Mouse (Mus musculus) hindbrain, postnatal 0 days (tissue): ENCODE data around the gene Man2c1. TPM values are rescaled to one million over a fixed set of nuclear protein-coding genes. Genes with fewer than 3 reads are reported as not detected.

Experiments used
- ATAC-seq: fragments of 200-750 bp; cut with Nextera tagmentation; 2 replicates; pipeline ENCODE4 v1.8.0; 2017; ENCODE audit warnings: mild to moderate bottlenecking, moderate TSS enrichment, moderate library complexity
- DNase-seq: peaks from one replicate; pipeline ENCODE4 v3.0.0-alpha.2; 2015; ENCODE audit warnings: low spot score
- H3K27ac ChIP-seq: fragments of 300-500 bp; sonication (generic); 2 replicates; pipeline ENCODE4 v1.5.1; 2014; ENCODE audit warnings: mild to moderate bottlenecking
- H3K27me3 ChIP-seq: fragments of 300-500 bp; sonication (generic); 2 replicates; pipeline ENCODE4 v1.6.1; 2014; ENCODE audit warnings: low read length, mixed read lengths; ENCODE audit not compliant: insufficient read depth
- H3K36me3 ChIP-seq: fragments of 300-500 bp; sonication (generic); 2 replicates; pipeline ENCODE4 v1.6.1; 2014; ENCODE audit warnings: low read length, mixed read lengths; ENCODE audit not compliant: insufficient read depth
- H3K4me1 ChIP-seq: fragments of 300-500 bp; sonication (generic); 2 replicates; pipeline ENCODE4 v1.6.1; 2014; ENCODE audit warnings: antibody characterized with exemption, low read length, mixed read lengths; ENCODE audit not compliant: insufficient read depth
- H3K4me2 ChIP-seq: fragments of 300-500 bp; sonication (generic); 2 replicates; pipeline ENCODE4 v1.6.1; 2014; ENCODE audit warnings: low read depth, mild to moderate bottlenecking, low read length, moderate library complexity, mixed read lengths
- H3K4me3 ChIP-seq: fragments of 300-500 bp; sonication (generic); 2 replicates; pipeline ENCODE4 v1.5.1; 2014; ENCODE audit warnings: low read length
- H3K9ac ChIP-seq: fragments of 300-500 bp; sonication (generic); replicated peaks from 2 replicates; pipeline ENCODE4 v1.6.1; 2014; ENCODE audit warnings: mild to moderate bottlenecking, low read length, moderate library complexity, mixed read lengths
- H3K9me3 ChIP-seq: fragments of 300-500 bp; sonication (generic); 2 replicates; pipeline ENCODE4 v1.6.1; 2016; ENCODE audit warnings: low read length, mixed read lengths
- CTCF ChIP-seq: IDR thresholded peaks from 2 replicates; pipeline ENCODE4 v1.5.1; 2016; ENCODE audit warnings: antibody characterized with exemption, control low read depth, low read depth
- WGBS: fragments of 180-500 bp; shearing (Covaris S2); extraction: QIAGEN DNeasy Blood & Tissue Kit; methylation state at CpG from one replicate; pipeline ENCODE4 v1.1.7; 2014; 5-methylcytosine and 5-hydroxymethylcytosine counted together
- polyA plus RNA-seq: library from polyadenylated mRNA; unstranded; fragments of >200 nt; fragmentation: Nextera tagmentation; extraction: Ambion mirVana; gene quantifications from 2 replicates; pipeline ENCODE4 v1.2.1, GENCODE M21; 2015
- total RNA-seq: library from RNA; depleted of rRNA; stranded (reverse); fragments of >200 nt; gene quantifications from 2 replicates; pipeline ENCODE4 v1.2.3, GENCODE M21; 2014

The Man2c1 gene
- total and polyA plus RNA-seq, 2 experiments from 2014 or later: 70.8 to 171 TPM

DNA sequence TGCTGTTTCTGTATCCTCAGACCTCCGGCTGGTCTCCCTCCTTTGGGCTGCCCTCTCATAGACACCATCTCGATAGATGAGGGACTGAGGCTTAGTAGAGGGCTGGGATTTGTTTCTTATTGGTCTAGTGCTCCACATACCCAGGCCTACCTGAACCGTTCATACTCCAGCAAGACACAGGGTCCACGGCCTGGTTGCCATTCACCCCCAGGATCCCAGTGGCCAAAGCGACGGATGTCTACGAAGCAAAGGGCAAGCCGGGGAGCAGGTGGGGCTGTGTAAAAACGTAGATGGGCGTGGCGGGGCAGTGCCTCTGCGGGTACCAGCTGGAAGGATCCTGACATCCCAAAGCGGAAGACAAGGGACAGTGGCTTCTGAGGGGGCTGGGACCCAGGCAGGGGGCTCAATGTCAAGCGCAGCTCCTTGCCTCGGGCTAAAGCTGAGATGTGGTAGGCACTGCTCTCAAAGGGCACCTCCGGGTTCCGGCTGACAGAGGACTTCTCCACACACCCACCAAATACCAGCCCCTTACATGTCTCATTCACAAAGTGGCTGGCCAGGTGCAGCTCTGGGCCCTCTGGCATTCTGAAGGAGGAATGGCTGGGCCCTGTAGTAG, 16.1 kb downstream of the Man2c1 start:
- no peak for DNase-seq
- Histone ChIP-seq H3K27me3 (no peaks in the 10 kb centered on the region), H3K27ac (peak overlapping the region; percentile 90; the same call in 1 of the 2 replicates), H3K4me3 (no peak overlapping the region), H3K4me2 (peak overlapping the region; percentile 87), H3K4me1 (peaks cover 15% of the 10 kb centered on the region), H3K9me3 (no peaks in the 10 kb centered on the region), H3K9ac (peak overlapping the region; percentile 74; the same call in 1 of the 2 replicates), H3K36me3 (no peaks in the 10 kb centered on the region)
- WGBS: 83% methylated on average over 17 of the region's 17 CpGs
- ATAC-seq: no peak
- TF ChIP-seq CTCF: no peak

DNA sequence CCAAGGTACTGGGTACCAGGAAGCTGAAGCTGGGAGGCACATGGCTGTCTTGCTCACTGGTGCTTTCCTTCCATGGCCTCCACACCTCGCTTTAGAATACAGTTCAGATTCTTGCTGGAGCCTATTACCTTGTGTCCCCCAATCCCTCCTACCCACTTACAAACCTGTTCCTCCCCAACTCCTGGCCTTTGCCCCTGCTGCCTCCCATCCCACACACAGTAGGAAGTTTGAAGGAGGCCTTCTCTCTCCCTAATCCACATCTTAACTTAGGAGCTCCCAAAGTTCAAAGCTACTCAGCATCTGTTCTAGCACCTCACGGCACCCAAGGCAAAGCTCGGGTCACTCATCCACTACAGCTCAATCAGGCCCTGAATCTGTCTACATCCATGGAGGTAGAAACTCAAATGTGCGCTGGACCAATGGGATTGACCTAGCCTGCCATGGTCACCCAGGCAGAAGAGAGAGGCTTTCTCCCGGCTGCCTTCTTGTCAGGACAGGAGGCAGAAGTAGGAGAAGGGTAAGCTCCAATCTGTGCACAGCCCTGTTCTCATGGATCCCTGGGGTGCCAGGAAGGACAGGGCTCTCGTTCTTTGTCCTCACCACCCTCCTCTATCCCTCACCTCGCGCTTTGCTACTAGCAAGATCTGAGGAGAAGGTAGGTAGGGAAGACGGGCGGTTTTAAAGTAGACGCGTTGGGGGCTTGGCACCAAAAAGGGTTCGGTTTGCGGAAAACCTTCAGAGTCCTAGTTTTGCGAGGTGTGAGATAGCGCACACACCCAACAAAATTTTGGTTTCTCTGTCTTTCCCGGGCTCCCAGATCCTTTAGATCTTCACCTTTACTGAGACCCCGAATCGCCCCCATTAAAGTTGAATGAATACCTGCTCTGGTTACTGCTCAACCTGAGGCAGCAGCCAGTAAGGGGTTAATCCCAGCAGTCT, 17.0 kb downstream of the Man2c1 start:
- no peaks in the 10 kb centered on the region for H3K36me3 ChIP-seq
- peak overlapping the region; percentile 87 for H3K4me2 ChIP-seq
- 10% methylated on average over 19 of the region's 19 CpGs for WGBS
- H3K27ac ChIP-seq: peak overlapping the region; percentile 90
- peak overlapping the region; percentile 74 for H3K9ac ChIP-seq
- peaks cover 15% of the 10 kb centered on the region for H3K4me1 ChIP-seq
- peak overlapping the region; percentile 45 for H3K4me3 ChIP-seq
- DNase-seq (no peak), ATAC-seq (peak; percentile 41)
- no peaks in the 10 kb centered on the region for H3K9me3 ChIP-seq
- H3K27me3 ChIP-seq: no peaks in the 10 kb centered on the region
- TF ChIP-seq CTCF: no peak

DNA sequence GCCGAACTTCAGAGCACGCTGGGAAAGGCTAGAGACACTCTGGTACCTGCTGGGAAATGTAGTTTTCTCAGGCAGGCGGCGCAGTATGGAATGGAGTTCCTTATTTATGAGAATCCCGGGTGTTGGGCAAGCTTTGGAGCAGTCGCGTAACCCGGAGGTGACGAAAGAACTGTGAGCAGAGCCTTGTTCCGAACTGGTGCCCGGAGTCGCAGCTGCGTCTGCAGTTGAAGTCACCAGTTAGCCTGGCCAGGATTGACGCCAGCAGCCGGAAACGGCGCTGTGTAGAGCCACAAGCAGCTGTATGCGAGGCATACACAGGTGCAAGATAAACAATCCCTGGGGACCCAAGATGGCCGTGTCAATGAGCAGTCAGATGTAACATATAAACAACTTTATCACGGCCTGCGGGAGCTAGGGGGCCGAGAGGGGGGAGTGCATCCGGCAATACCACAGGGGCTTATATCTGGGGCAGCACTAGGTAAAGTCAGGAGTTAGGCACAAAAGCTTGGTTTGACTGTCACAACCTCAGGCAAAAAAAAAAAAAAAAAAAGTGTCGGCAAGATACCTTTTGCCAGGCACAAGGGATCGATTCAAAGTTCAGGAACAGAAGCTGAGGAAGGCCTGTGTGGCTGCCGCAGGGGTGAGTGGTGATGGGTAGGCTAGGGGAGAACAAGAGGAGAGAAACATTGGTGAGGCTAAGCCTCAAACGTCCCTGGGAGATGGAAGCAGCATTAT, 17.8 kb downstream of the Man2c1 start, which contains the start of gene Neil1:
Gene Neil1 (minus strand): TSS at position 162 of the 735 bp plus-strand sequence.
- peak; percentile 95 for ATAC-seq
- no peaks in the 10 kb centered on the region for H3K36me3 ChIP-seq
- H3K4me3 ChIP-seq: peak within 1 kb of the TSS; percentile 45
- H3K9ac ChIP-seq: peak within 1 kb of the TSS; percentile 74
- no peaks in the 10 kb centered on the region for H3K27me3 ChIP-seq
- H3K9me3 ChIP-seq: no peaks in the 10 kb centered on the region
- peak within 1 kb of the TSS; percentile 90 for H3K27ac ChIP-seq
- DNase-seq: peak; percentile 96
- peak within 1 kb of the TSS; percentile 87 for H3K4me2 ChIP-seq
- TF ChIP-seq CTCF: peak; percentile 44
- H3K4me1 ChIP-seq: peaks cover 15% of the 10 kb centered on the region
- WGBS: 2% methylated on average over 27 of the region's 27 CpGs

DNA sequence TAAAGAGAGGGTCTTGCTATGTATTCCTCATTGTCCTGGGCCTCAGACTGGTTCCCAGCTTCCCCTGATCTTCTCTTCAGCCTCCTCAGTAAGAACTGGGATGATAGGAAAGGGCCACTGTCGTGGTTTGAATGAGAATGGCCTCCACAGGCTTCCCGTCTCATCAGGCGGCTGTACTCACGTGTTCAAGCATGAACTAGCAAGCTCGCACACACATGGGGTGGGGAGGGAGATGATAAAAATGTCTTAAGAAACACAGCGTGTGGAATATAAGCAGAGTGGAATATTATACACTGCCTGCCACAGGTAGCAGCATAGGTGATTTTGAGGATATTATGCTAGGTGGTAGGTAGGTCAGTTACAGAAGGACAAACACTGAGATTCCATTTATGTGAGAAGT, 18.5 kb downstream of the Man2c1 start:
- ATAC-seq (no peak), DNase-seq (no peak)
- Histone ChIP-seq H3K4me1 (peaks cover 15% of the 10 kb centered on the region), H3K27me3 (no peaks in the 10 kb centered on the region), H3K4me2 (peak overlapping the region; percentile 87), H3K9me3 (no peaks in the 10 kb centered on the region), H3K9ac (peak overlapping the region; percentile 74), H3K27ac (peak overlapping the region; percentile 90), H3K4me3 (no peak overlapping the region), H3K36me3 (no peaks in the 10 kb centered on the region)
- no peak for TF ChIP-seq CTCF
- WGBS: 61% methylated on average over 6 of the region's 6 CpGs

DNA sequence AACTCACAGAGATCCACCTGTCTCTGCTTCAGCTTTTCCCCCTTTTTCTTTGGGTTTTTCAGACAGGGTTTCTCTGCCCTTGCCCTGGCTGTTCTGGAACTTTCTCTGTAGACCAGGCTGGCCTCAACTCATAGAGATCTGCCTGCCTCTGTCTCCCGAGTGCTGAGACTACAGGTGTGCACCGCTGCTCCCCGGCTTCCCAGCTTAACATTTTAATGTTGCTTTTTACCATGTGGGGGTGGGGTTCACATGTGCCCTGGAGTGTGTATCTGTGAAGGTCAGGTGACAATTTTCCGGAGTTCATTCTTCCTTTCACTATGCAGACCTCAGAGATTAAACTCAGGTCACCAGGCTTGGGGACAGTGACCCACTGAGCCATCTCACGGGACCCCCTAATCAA, 19.7 kb downstream of the Man2c1 start:
- no peaks in the 10 kb centered on the region for H3K27me3 ChIP-seq

DNA sequence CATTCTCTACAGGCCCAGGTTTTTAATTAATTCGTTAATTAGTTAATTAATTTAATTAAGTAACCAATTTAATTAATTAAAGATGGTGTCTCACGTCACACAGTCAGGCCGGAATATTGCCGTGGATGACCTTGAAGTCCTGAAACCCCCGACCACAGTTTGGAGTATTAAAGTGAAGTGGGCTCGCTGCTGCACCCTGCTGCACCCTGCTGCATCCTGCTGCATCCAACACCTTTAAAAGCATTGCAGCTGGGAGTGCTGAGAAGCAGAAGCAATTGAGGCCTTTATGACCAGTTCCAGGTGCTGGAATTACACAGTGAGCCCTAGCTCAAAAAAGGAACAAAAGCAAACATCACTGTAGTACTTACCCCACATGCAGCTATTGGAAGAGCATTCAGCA, 21.8 kb downstream of the Man2c1 start:
- Histone ChIP-seq H3K27ac (no peak overlapping the region), H3K4me2 (no peak overlapping the region), H3K4me3 (no peak overlapping the region), H3K27me3 (no peaks in the 10 kb centered on the region), H3K9ac (no peak overlapping the region), H3K9me3 (no peaks in the 10 kb centered on the region), H3K4me1 (peaks cover 7% of the 10 kb centered on the region), H3K36me3 (no peaks in the 10 kb centered on the region)
- TF ChIP-seq CTCF: peak; percentile 20; the same call in 1 of the 2 replicates
- DNase-seq (peak; percentile 19), ATAC-seq (no peak)
- WGBS: 45% methylated on average over 6 of the region's 6 CpGs

More for the DNA sequence above, 19.7 kb downstream of the Man2c1 start:
- no peak for ATAC-seq
- Histone ChIP-seq H3K4me3 (no peak overlapping the region), H3K4me2 (no peak overlapping the region), H3K27ac (no peak overlapping the region), H3K4me1 (peaks cover 15% of the 10 kb centered on the region), H3K36me3 (no peaks in the 10 kb centered on the region), H3K9me3 (no peaks in the 10 kb centered on the region), H3K9ac (no peak overlapping the region)
- no peak for DNase-seq
- WGBS: 88% methylated on average over 5 of the region's 5 CpGs
- no peak for TF ChIP-seq CTCF
